Mouse (Mus musculus) layer of hippocampus, adult 9-10 months (tissue): ENCODE results near the gene Pmepa1.

Experiments
- DNase-seq: peaks from one replicate; pipeline ENCODE4 v3.0.0; 2022; ENCODE audit warnings: low spot score

The Pmepa1 gene

GRCm38 (mm10) chr2:173253761-173254662, 22.3 kb downstream of the Pmepa1 start:
- no peak for DNase-seq

- DNase-seq: no peak
Measured at GRCm38 (mm10) chr2:173251675-173252074, 24.7 kb downstream of the Pmepa1 start.

- no peak for DNase-seq
Measured at GRCm38 (mm10) chr2:173251133-173251532, 25.2 kb downstream of the Pmepa1 start.

DNA sequence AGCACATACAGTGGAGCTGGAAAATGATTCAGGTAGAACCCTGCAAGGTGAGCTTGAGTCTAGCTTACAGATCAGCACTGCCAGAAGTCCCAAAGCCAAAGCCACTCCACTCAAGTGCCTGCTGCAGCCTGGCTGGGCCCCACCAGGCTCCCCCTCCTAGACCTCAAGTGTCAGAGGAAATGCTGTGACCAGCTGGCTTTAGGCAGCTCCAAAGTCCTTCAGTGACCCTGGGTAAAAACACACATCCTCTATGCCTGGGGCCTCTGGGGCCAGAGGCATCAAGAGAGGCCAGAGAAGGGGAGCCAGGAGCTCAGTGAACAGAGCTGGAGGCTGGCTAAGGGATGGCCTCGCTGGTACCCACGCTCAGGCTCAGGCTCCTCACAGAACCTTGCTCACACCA, 25.9 kb downstream of the Pmepa1 start:
- DNase-seq: no peak

- no peak for DNase-seq
Measured at GRCm38 (mm10) chr2:173249965-173250364, 26.4 kb downstream of the Pmepa1 start.

DNA sequence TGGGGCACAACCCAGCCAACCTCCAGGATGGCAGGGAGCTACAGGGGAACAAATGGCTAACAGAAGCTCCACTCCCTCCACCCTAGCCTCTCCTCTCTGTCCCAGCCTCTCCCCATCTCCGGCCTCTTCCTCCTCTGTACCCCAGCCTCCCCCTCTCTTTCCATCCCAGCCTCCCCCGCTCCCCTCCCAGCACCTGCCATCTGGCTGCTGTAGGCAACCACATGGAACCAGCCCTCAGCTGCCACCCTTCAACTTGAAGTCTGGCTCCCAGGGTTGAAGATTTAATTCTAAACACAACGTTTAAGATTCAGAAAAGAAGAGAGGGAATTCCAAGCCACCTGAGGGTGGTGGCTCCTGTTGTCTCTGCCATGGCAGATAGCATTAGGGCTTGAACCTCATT, 26.9 kb downstream of the Pmepa1 start:
- no peak for DNase-seq

GRCm38 (mm10) chr2:173248822-173249221, 27.5 kb downstream of the Pmepa1 start:
- no peak for DNase-seq

DNA sequence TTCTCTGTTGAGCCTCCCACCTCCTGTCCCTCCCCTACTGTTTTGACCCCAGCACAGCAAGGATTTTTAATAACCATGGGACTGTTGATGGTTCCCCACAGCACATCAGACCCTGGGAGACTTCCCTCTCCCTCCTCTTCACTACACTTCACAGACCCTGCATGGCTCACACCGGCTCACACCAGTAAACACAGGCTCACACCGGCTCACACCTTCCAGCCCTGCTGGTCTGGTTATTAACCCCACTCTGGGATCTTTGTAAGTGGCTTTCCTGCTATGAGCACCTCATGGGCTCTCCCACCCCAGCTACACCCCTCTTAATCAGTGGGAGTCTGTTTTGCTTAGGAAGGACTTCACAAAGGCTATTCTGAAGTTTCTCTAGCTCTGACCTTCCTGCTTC, 28.4 kb downstream of the Pmepa1 start:
- no peak for DNase-seq

DNA sequence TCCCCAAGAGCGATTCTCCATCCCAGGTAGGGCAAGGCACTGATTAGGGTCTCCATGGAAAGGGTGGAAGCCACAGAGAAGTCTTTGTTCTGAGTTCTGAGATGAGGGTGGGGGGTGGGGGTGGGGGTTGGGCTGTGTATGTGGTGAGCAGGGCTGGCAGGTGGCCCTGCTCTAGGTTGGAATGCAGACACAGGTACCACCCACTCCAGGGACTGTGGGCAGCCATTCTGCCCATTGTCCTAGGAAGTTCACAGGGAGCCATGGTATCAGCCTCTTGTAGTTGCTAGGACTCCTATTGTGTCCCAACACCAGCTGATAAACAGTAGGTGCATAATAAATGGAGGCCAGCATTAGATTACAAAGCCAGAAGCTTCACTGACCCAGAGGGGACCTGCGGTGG, 29.1 kb downstream of the Pmepa1 start:
- DNase-seq: no peak

GRCm38 (mm10) chr2:173246688-173247087, 29.6 kb downstream of the Pmepa1 start:
- no peak for DNase-seq

GRCm38 (mm10) chr2:173245258-173245657, 31.1 kb downstream of the Pmepa1 start:
- DNase-seq: no peak

DNA sequence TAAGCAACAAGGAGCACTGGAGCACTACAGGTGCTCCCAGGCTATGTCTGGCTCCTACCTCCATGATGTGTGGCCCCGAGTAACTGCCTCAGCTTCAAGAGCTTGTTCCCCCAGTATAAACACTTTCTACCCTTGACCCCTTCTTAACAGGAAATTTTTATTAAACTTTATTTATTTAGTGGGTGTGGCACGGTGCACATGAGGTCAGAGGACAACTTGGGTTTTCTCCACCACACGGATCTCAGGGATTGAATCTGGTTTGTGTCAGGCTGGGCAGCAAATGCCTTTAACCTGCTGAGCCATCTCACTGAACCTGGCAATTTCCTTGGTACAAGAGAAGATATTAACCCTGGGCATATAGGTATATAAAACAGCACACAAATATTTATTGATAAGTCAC, 32.2 kb downstream of the Pmepa1 start:
- DNase-seq: no peak

DNA sequence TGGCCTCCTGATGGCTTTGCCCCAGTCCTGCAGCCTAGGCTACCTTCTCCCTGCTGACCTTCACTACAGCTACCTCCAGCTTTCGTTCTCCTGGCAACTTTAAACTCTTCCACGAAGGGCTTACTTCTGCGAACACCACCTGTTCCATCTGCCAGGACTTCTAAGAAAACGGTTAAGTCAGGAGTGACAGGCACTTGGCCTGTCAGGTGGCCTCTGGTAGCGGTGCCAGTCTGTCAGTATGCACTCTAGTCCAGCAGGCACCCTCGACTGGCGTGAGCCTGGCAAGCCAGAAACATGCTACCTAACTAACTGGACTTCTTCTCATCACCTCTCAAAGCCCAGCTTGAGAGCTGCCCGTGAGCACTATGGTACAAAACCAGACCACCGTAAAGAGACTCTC, 32.7 kb downstream of the Pmepa1 start:
- no peak for DNase-seq

GRCm38 (mm10) chr2:173242874-173243273, 33.5 kb downstream of the Pmepa1 start:
- DNase-seq: no peak

- no peak for DNase-seq
Measured at GRCm38 (mm10) chr2:173240738-173241137, 35.6 kb downstream of the Pmepa1 start.

DNA sequence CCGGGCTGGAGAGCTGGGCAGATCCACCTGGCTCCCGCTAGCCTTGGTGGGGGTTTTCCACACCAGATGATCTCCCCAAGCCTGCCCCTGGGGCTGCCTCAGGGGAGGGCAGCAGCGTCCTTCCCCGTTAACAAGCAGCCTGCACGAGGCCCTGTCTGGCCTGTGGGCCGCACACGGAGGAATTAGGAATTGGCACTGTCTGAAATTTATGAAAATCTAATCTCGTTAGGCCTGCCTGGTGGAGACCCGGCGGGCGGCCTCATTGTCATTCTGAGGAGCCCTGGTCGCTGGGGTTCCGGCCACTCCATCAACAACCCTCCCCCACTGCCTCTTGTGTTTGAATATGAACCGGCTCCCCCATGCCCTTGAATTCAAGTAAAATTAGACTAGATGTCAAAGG, 37.8 kb downstream of the Pmepa1 start:
- no peak for DNase-seq

DNA sequence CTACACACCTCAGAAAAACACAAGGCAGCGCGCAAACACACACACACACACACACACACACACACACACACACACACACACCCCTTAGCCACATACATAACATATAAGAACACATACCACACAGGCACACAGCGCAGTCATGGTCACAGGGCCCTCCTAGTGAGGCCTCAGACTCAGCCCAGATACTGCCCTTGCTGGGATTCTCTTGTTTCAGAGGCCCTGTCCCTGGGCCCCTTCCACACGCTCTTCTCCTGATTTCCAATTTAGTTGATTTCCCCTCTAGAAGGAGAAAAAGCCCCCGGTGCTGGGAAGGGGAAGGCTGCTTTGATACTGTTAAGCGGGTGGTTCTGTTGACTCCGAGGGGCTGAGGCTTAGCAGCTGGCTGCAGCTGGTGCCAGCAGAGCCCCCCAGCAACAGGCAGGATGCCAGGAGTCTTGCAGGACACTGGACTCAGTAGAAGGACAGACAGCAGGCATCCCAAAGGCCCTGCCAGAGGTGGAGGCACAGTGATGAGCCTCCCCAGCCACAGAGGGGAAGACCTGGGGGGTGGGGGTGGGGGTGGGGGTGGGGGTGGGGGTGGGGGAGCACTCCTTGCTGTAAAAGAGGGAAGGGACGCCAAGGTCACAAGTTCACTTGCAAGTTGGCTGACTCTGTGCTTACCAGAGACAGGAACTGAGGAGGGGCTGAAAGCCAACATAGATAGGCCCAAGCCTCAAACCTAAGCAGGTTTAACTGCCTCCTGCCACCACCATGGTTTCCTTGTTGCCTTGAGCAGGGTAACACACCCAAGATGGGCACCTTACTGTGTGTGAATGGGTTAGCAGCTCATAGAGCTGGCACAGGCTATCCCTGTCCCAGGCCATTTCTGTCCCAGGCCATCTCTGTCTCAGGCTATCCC, 40.6 kb downstream of the Pmepa1 start:
- DNase-seq: no peak

DNA sequence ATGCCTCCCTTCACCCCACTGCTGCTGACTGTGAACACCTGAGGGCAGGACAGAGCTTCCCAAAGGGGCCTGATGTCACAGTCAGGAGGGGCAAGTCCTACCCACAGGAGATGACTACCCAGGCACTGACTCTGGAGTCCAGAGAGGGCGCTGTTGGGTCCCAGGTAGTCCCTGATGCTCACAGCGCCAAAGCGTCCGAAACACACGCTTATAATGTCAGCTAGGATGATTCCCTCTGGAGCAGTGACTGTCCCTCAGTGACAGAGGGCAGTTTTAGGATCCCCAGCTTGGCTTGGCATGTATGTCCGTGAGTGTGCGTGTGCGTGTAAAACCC, 43.6 kb downstream of the Pmepa1 start:
- no peak for DNase-seq

GRCm38 (mm10) chr2:173232065-173232765, 44.1 kb downstream of the Pmepa1 start:
- no peak for DNase-seq

DNA sequence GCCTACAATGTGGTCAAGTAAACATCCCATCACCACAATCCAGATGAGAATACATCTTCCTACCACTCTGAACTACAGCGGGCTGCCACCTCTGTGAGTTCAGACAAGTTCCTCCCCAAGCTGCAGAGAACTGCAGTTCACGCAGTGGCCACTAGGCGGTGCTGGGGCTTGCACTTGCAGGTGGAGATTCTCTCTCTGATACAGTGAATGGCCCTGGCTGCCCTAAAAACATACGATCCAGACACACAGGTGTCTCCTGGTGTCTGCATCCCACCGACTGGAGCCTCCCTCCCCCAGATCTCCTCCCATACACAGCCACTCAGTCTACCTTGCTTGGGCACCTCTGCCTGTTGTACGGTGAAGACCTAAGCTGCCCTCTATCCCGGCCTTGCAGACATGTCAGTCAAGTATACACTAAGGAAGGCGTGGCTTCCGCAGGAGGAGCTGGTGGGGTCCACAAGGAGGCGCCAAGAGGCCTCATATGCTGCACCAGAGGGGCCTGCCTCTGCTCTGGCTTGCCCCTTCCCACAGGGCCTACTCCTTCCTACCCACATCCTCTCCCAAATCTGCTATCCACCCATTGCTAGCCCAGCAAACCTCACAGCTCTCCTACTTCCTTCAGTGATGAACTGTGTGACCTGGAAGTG, 46.6 kb downstream of the Pmepa1 start:
- DNase-seq: peak; percentile 84

DNA sequence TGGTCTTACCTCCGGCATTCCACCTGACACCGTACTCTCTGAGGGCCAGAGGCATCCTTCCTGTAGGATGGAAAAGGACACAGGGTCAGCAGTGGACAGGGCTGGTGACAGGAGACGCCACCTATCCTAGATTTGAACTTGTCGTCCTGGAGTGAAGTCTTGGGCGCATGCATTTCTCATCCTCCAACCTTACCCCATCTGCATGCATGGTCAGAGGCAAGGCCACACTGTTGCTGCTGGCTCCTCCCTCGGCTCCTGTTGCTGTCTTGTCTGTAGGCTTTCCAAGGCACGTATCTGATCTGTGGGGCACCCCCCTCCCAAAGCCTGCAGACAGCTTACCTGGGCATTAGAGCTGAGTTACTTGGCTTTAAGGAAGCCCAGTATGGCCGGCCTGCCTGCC, 47.8 kb downstream of the Pmepa1 start:
- no peak for DNase-seq

DNA sequence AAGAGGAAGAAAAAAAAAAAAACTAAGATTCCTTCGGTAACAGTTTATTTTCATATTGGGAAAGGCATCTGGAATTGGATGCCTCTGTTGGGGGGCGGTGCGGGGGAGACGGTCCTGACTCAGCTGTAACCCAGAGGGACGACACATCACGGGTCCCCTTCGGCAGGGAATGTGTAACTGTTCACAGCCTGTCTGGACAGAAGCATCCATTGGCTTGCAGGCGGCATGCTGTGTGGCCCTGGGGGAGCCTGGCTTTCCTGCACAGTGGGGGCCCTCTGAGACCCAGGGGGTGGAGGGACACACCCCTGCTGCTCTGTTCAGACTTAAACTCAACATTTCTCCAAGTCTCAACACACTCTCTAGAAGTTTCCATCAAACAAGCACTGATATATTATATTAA, 49.5 kb downstream of the Pmepa1 start:
- no peak for DNase-seq
